Mouse (Mus musculus) kidney, adult 2 months (tissue): ENCODE measurements around the gene Dock2. TPM values are rescaled to one million over a fixed set of nuclear protein-coding genes. Genes with fewer than 3 reads are reported as not detected.

Experiments used
- DNase-seq: peaks from one replicate; pipeline ENCODE4 v3.0.0; 2021
- H3K27ac ChIP-seq: fragments of 200-500 bp; 2 replicates; pipeline ENCODE4 v1.5.1; 2012; ENCODE audit warnings: low read depth, low read length, control low read depth, inconsistent platforms; ENCODE audit not compliant: insufficient read depth
- H3K27me3 ChIP-seq: fragments of 200-500 bp; replicated peaks from 2 replicates; pipeline ENCODE4 v1.6.1; 2012; ENCODE audit warnings: mild to moderate bottlenecking, moderate library complexity, low read length, inconsistent platforms; ENCODE audit not compliant: control insufficient read depth, insufficient read depth
- H3K36me3 ChIP-seq: fragments of 200-500 bp; 2 replicates; pipeline ENCODE4 v1.6.1; 2012; ENCODE audit warnings: mild to moderate bottlenecking, moderate library complexity, low read length, inconsistent platforms; ENCODE audit not compliant: control insufficient read depth, insufficient read depth
- H3K4me1 ChIP-seq: fragments of 200-500 bp; 2 replicates; pipeline ENCODE4 v1.6.1; 2011; ENCODE audit warnings: low read length; ENCODE audit not compliant: control insufficient read depth, insufficient read depth
- H3K4me3 ChIP-seq: fragments of 200-500 bp; 2 replicates; pipeline ENCODE4 v1.5.1; 2011; ENCODE audit warnings: mild to moderate bottlenecking, low read depth, low read length, control low read depth; ENCODE audit not compliant: insufficient read depth
- CTCF ChIP-seq: fragments of 200-500 bp; conservative IDR thresholded peaks from 2 replicates; pipeline ENCODE4 v1.5.1; 2011; ENCODE audit warnings: low read depth, mild to moderate bottlenecking, control low read depth, low read length, moderate library complexity, mixed read lengths; ENCODE audit not compliant: insufficient read depth, insufficient read length
- POLR2A ChIP-seq: fragments of 200-500 bp; IDR thresholded peaks from one replicate; pipeline ENCODE4 v1.6.1; 2011; ENCODE audit warnings: low read depth, low read length, control low read depth
- WGBS: fragments of 180-500 bp; shearing (Covaris S2); methylation state at CpG from one replicate; pipeline ENCODE4 v1.1.7; 2018; 5-methylcytosine and 5-hydroxymethylcytosine counted together
- polyA plus RNA-seq: library from polyadenylated mRNA; depleted of rRNA; stranded (reverse); fragments of >200 nt; gene quantifications from 2 replicates; pipeline ENCODE4 v1.2.3, GENCODE M21; 2012

Dock2 gene
- polyA plus RNA-seq, 1 experiment, result 2.8 TPM

- H3K27ac ChIP-seq, result no peak overlapping the region
- H3K27me3 ChIP-seq, result no peaks in the 10 kb centered on the region
- no peak for DNase-seq
- no peak for TF ChIP-seq POLR2A
- TF ChIP-seq CTCF, result no peak
- H3K4me1 ChIP-seq, result no peaks in the 10 kb centered on the region
- 75% methylated on average over 1 of the region's 1 CpGs for WGBS
- no peak overlapping the region for H3K4me3 ChIP-seq
- H3K36me3 ChIP-seq, result no peaks in the 10 kb centered on the region
These were observed 378.4 kb downstream of the Dock2 start for GRCm38 (mm10) chr11:34405311-34405710.

- 66% methylated on average over 8 of the region's 8 CpGs for WGBS
- Histone ChIP-seq H3K4me1 (no peaks in the 10 kb centered on the region), H3K27me3 (no peaks in the 10 kb centered on the region), H3K4me3 (no peak overlapping the region), H3K36me3 (no peaks in the 10 kb centered on the region), H3K27ac (no peak overlapping the region)
- no peak for TF ChIP-seq POLR2A
- TF ChIP-seq CTCF, result no peak
- no peak for DNase-seq
These were observed 382.3 kb downstream of the Dock2 start for GRCm38 (mm10) chr11:34401343-34401742.

GRCm38 (mm10) chr11:34398555-34398954 lies 385.1 kb downstream of the Dock2 start:
- WGBS, result 70% methylated on average over 2 of the region's 2 CpGs
- no peak for DNase-seq
- Histone ChIP-seq H3K4me3 (no peak overlapping the region), H3K4me1 (no peaks in the 10 kb centered on the region), H3K27me3 (no peaks in the 10 kb centered on the region), H3K27ac (no peak overlapping the region), H3K36me3 (no peaks in the 10 kb centered on the region)
- TF ChIP-seq POLR2A (no peak), CTCF (no peak)

- no peaks in the 10 kb centered on the region for H3K27me3 ChIP-seq
- no peak overlapping the region for H3K27ac ChIP-seq
- H3K36me3 ChIP-seq, result no peaks in the 10 kb centered on the region
- no peak for TF ChIP-seq CTCF
- no peak for TF ChIP-seq POLR2A
- WGBS, result 95% methylated on average over 5 of the region's 5 CpGs
- DNase-seq, result no peak
- H3K4me3 ChIP-seq, result no peak overlapping the region
- no peaks in the 10 kb centered on the region for H3K4me1 ChIP-seq
These were observed 386.0 kb downstream of the Dock2 start for GRCm38 (mm10) chr11:34397661-34398060.

GRCm38 (mm10) chr11:34395802-34396201 lies 387.9 kb downstream of the Dock2 start:
- Histone ChIP-seq H3K4me3 (no peak overlapping the region), H3K27ac (no peak overlapping the region), H3K36me3 (no peaks in the 10 kb centered on the region), H3K4me1 (no peaks in the 10 kb centered on the region), H3K27me3 (no peaks in the 10 kb centered on the region)
- WGBS, result 82% methylated on average over 3 of the region's 3 CpGs
- DNase-seq, result no peak
- TF ChIP-seq CTCF (no peak), POLR2A (no peak)

- Histone ChIP-seq H3K36me3 (no peaks in the 10 kb centered on the region), H3K27ac (no peak overlapping the region), H3K4me1 (no peaks in the 10 kb centered on the region), H3K4me3 (no peak overlapping the region), H3K27me3 (no peaks in the 10 kb centered on the region)
- TF ChIP-seq POLR2A, result no peak
- WGBS, result 43% methylated on average over 4 of the region's 4 CpGs
- DNase-seq, result no peak
These were observed 391.6 kb downstream of the Dock2 start for GRCm38 (mm10) chr11:34392105-34392504.

GRCm38 (mm10) chr11:34389261-34390116 lies 394.2 kb downstream of the Dock2 start:
- Histone ChIP-seq H3K27me3 (no peaks in the 10 kb centered on the region), H3K4me3 (no peak overlapping the region), H3K4me1 (no peaks in the 10 kb centered on the region), H3K27ac (no peak overlapping the region), H3K36me3 (no peaks in the 10 kb centered on the region)
- TF ChIP-seq POLR2A, result no peak
- WGBS, result 88% methylated on average over 6 of the region's 6 CpGs
- DNase-seq, result no peak
